In the genomic region with DNA sequence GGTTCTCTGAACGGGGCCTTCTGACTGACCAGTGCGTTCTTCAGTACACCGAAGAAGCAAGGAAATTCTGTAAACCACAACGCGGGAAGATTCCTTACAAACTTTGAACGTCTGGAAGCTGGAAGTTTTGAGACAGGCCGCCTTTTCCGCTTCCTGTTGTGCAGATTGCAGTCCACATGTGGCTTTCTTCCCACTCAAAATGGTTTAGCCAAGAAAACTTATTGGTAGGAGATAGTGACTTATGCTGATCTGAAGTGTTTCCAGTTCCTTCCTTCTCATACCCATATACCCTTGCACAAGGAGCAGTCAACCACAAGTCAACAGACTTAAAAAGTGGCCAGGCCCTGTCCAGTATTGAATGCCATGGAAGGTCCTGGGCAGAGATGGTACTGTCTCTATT, we compare ENCODE assay signal across 10 mouse cellular contexts. TPM values are rescaled to one million over a fixed set of nuclear protein-coding genes. Genes with fewer than 3 reads are reported as not detected.
DNase-seq lines count a peak whose midpoint lies in the region; ATAC-seq and TF ChIP-seq lines count a peak whose summit lies in the region.
"Had no signal": no experiment of that assay in that cellular context is flagged by ENCODE, and none has a peak within 500 bp of the region (broad histone marks: within the 10 kb centered on the region; RNA-seq: fewer than 3 reads in every experiment).

No protein-coding gene starts in this region.

- TF ChIP-seq CTCF in midbrain, postnatal 0 days (IDR thresholded peaks at IDR 0.05), result no peak

- no peaks in the 10 kb centered on the region for H3K27me3 ChIP-seq in kidney, embryonic 14.5 days (ENCODE audit: control insufficient read depth, insufficient read depth, low read length)
- no peaks in the 10 kb centered on the region for H3K27me3 ChIP-seq in embryonic facial prominence, embryonic 10.5 days (replicated peaks; ENCODE audit: low read depth, poor library complexity, severe bottlenecking)
- no peaks in the 10 kb centered on the region for H3K27me3 ChIP-seq in intestine, embryonic 14.5 days (replicated peaks; ENCODE audit: control insufficient read depth, insufficient read depth, low read length)
- no peaks in the 10 kb centered on the region for H3K27me3 ChIP-seq in midbrain, postnatal 0 days (ENCODE audit: insufficient read depth, low read length)

- peak overlapping the region; percentile 82 for H3K9ac ChIP-seq in kidney, embryonic 14.5 days (ENCODE audit: low read depth, low read length)
- peak overlapping the region; percentile 74 for H3K9ac ChIP-seq in intestine, embryonic 14.5 days (ENCODE audit: low read length)
- H3K9ac ChIP-seq in midbrain, postnatal 0 days (replicated peaks; ENCODE audit: low read length, poor library complexity, severe bottlenecking), result peak overlapping the region; percentile 84; the same call in 1 of the 2 replicates

- no peak overlapping the region for H3K27ac ChIP-seq in kidney, embryonic 14.5 days (ENCODE audit: low read depth, low read length)
- H3K27ac ChIP-seq in embryonic facial prominence, embryonic 10.5 days (replicated peaks), result no peak overlapping the region
- no peak overlapping the region for H3K27ac ChIP-seq in intestine, embryonic 14.5 days (ENCODE audit: low read depth)
- no peak overlapping the region for H3K27ac ChIP-seq in midbrain, postnatal 0 days (ENCODE audit: low read depth, low read length)

- DNase-seq in kidney, postnatal 14 days, result no peak
- no peak for DNase-seq in embryonic facial prominence, embryonic 10.5 days (ENCODE audit: low spot score)
- no peak for DNase-seq in intestine, embryonic 14.5 days (ENCODE audit: low spot score)
- no peak for DNase-seq in midbrain, postnatal 0 days (ENCODE audit: low spot score)
- DNase-seq in urinary bladder, postnatal 36 days (ENCODE audit: low spot score in 2 of 2), result no peak
- DNase-seq in thymus, postnatal 36 days, result no peak
- DNase-seq in kidney, adult 11 months, result no peak
- DNase-seq: lung, adult 18-20 months had no signal

- H3K36me3 ChIP-seq in kidney, embryonic 14.5 days (ENCODE audit: control insufficient read depth, insufficient read depth, low read length), result peaks cover 18% of the 10 kb centered on the region
- peaks cover 21% of the 10 kb centered on the region for H3K36me3 ChIP-seq in embryonic facial prominence, embryonic 10.5 days (replicated peaks)
- H3K36me3 ChIP-seq in intestine, embryonic 14.5 days (ENCODE audit: control insufficient read depth, insufficient read depth, low read length), result peaks cover 23% of the 10 kb centered on the region
- H3K36me3 ChIP-seq in midbrain, postnatal 0 days (ENCODE audit: insufficient read depth, low read length), result peaks cover 11% of the 10 kb centered on the region

- 63% methylated on average over 8 of the region's 8 CpGs for WGBS in kidney, embryonic 14.5 days
- WGBS in embryonic facial prominence, embryonic 10.5 days, result 67% methylated on average over 8 of the region's 8 CpGs
- WGBS in intestine, embryonic 14.5 days, result 63% methylated on average over 8 of the region's 8 CpGs
- 66% methylated on average over 8 of the region's 8 CpGs for WGBS in midbrain, postnatal 0 days

- no peak for ATAC-seq in kidney, embryonic 14.5 days (ENCODE audit: low FRiP score, low TSS enrichment)
- no peak for ATAC-seq in intestine, embryonic 14.5 days (replicated peaks; ENCODE audit: low FRiP score, low TSS enrichment, low read depth)
- no peak for ATAC-seq in midbrain, postnatal 0 days (ENCODE audit: low FRiP score)

- H3K4me3 ChIP-seq in kidney, embryonic 14.5 days (ENCODE audit: low read length), result peak overlapping the region; percentile 95
- peak overlapping the region; percentile 100 for H3K4me3 ChIP-seq in embryonic facial prominence, embryonic 10.5 days
- H3K4me3 ChIP-seq in intestine, embryonic 14.5 days (ENCODE audit: low read depth, low read length), result peak overlapping the region; percentile 95
- H3K4me3 ChIP-seq in midbrain, postnatal 0 days (ENCODE audit: low read depth, low read length), result peak overlapping the region; percentile 98

- H3K9me3 ChIP-seq in kidney, embryonic 14.5 days (ENCODE audit: control insufficient read depth, low read length), result no peaks in the 10 kb centered on the region
- H3K9me3 ChIP-seq in embryonic facial prominence, embryonic 10.5 days, result no peaks in the 10 kb centered on the region
- H3K9me3 ChIP-seq in intestine, embryonic 14.5 days (ENCODE audit: control insufficient read depth, low read length), result no peaks in the 10 kb centered on the region
- no peaks in the 10 kb centered on the region for H3K9me3 ChIP-seq in midbrain, postnatal 0 days (ENCODE audit: low read length)

- peak overlapping the region; percentile 78 for H3K4me2 ChIP-seq in kidney, embryonic 14.5 days (replicated peaks; ENCODE audit: low read depth, low read length)
- peak overlapping the region; percentile 92 for H3K4me2 ChIP-seq in intestine, embryonic 14.5 days (ENCODE audit: low read length)
- peak overlapping the region; percentile 81 for H3K4me2 ChIP-seq in midbrain, postnatal 0 days (ENCODE audit: low read depth, low read length, poor library complexity, severe bottlenecking)

- peaks cover 19% of the 10 kb centered on the region for H3K4me1 ChIP-seq in kidney, embryonic 14.5 days (ENCODE audit: control insufficient read depth, insufficient read depth, low read length)
- H3K4me1 ChIP-seq in embryonic facial prominence, embryonic 10.5 days, result peaks cover 31% of the 10 kb centered on the region
- H3K4me1 ChIP-seq in intestine, embryonic 14.5 days (replicated peaks; ENCODE audit: control insufficient read depth, insufficient read depth, low read length), result peaks cover 18% of the 10 kb centered on the region
- peaks cover 13% of the 10 kb centered on the region for H3K4me1 ChIP-seq in midbrain, postnatal 0 days (ENCODE audit: insufficient read depth, low read length)

RNA-seq across cellular contexts. Expression of a gene that starts 1.0 kb away (rescaled TPM):
- polyA plus RNA-seq in kidney, embryonic 14.5 days (2014; fragmentation: Nextera tagmentation; extraction: Ambion mirVana), result 8.9 and 10.3 TPM in 2 replicates
- polyA plus RNA-seq in embryonic facial prominence, embryonic 10.5 days (2016; fragmentation: Nextera tagmentation; extraction: Ambion mirVana), result 3.9 and 4.7 TPM in 2 replicates
- 16.3 and 17.9 TPM in 2 replicates for polyA plus RNA-seq in intestine, embryonic 14.5 days (2014; fragmentation: Nextera tagmentation; extraction: Ambion mirVana)
- 0.66 and 2.7 TPM in 2 replicates for total RNA-seq in midbrain, postnatal 0 days (2014; rRNA removed)
- 2.9 TPM in 2 replicates for polyA plus RNA-seq in midbrain, postnatal 0 days (2015; fragmentation: Nextera tagmentation; extraction: Ambion mirVana)
- total RNA-seq: common myeloid progenitor, adult 5-6 weeks had no signal

RNA-seq across cellular contexts. Expression of a gene that starts 1.3 kb away (rescaled TPM):
- polyA plus RNA-seq in kidney, embryonic 14.5 days (2014; fragmentation: Nextera tagmentation; extraction: Ambion mirVana), result 8.2 and 16.1 TPM in 2 replicates
- 17.5 and 21.4 TPM in 2 replicates for polyA plus RNA-seq in embryonic facial prominence, embryonic 10.5 days (2016; fragmentation: Nextera tagmentation; extraction: Ambion mirVana)
- 13.5 and 14.5 TPM in 2 replicates for polyA plus RNA-seq in intestine, embryonic 14.5 days (2014; fragmentation: Nextera tagmentation; extraction: Ambion mirVana)
- total RNA-seq in midbrain, postnatal 0 days (2014; rRNA removed), result 10.4 and 12.9 TPM in 2 replicates
- polyA plus RNA-seq in midbrain, postnatal 0 days (2015; fragmentation: Nextera tagmentation; extraction: Ambion mirVana), result 24.2 and 25.2 TPM in 2 replicates

RNA-seq across cellular contexts. Expression of a gene that starts 1.6 kb away (rescaled TPM):
- polyA plus RNA-seq in kidney, embryonic 14.5 days (2014; fragmentation: Nextera tagmentation; extraction: Ambion mirVana), result 10.4 and 11.5 TPM in 2 replicates
- 12.6 and 13.1 TPM in 2 replicates for polyA plus RNA-seq in embryonic facial prominence, embryonic 10.5 days (2016; fragmentation: Nextera tagmentation; extraction: Ambion mirVana)
- polyA plus RNA-seq in intestine, embryonic 14.5 days (2014; fragmentation: Nextera tagmentation; extraction: Ambion mirVana), result 8.6 and 9.6 TPM in 2 replicates
- total RNA-seq in midbrain, postnatal 0 days (2014; rRNA removed), result 1.8 and 5.7 TPM in 2 replicates
- polyA plus RNA-seq in midbrain, postnatal 0 days (2015; fragmentation: Nextera tagmentation; extraction: Ambion mirVana), result 6.3 and 6.8 TPM in 2 replicates

RNA-seq across cellular contexts. Expression of a gene that starts 8.8 kb away (rescaled TPM):
- 85.2 and 99.0 TPM in 2 replicates for polyA plus RNA-seq in kidney, embryonic 14.5 days (2014; fragmentation: Nextera tagmentation; extraction: Ambion mirVana)
- polyA plus RNA-seq in embryonic facial prominence, embryonic 10.5 days (2016; fragmentation: Nextera tagmentation; extraction: Ambion mirVana), result 102 and 110 TPM in 2 replicates
- polyA plus RNA-seq in intestine, embryonic 14.5 days (2014; fragmentation: Nextera tagmentation; extraction: Ambion mirVana), result 78.9 and 80.2 TPM in 2 replicates
- total RNA-seq in midbrain, postnatal 0 days (2014; rRNA removed), result 67.4 and 78.3 TPM in 2 replicates
- polyA plus RNA-seq in midbrain, postnatal 0 days (2015; fragmentation: Nextera tagmentation; extraction: Ambion mirVana), result 96.3 and 107 TPM in 2 replicates

RNA-seq across cellular contexts. Expression of a gene that starts 15.9 kb away (rescaled TPM):
- polyA plus RNA-seq in kidney, embryonic 14.5 days (2014; fragmentation: Nextera tagmentation; extraction: Ambion mirVana), result 430 and 578 TPM in 2 replicates
- polyA plus RNA-seq in embryonic facial prominence, embryonic 10.5 days (2016; fragmentation: Nextera tagmentation; extraction: Ambion mirVana), result 469 and 481 TPM in 2 replicates
- 412 and 439 TPM in 2 replicates for polyA plus RNA-seq in intestine, embryonic 14.5 days (2014; fragmentation: Nextera tagmentation; extraction: Ambion mirVana)
- 605 and 614 TPM in 2 replicates for total RNA-seq in midbrain, postnatal 0 days (2014; rRNA removed)
- 227 and 260 TPM in 2 replicates for polyA plus RNA-seq in midbrain, postnatal 0 days (2015; fragmentation: Nextera tagmentation; extraction: Ambion mirVana)
